Mouse (Mus musculus): ENCODE data around the gene Bbs4. TPM values are rescaled to one million over a fixed set of nuclear protein-coding genes. Genes with fewer than 3 reads are reported as not detected.
A peak's percentile ranks its signal among the peaks of the same experiment; 100 is the strongest.

Gene Bbs4
- total RNA-seq, 2 experiments from 2014 or later, result 3.2 to 4.2 TPM

DNA sequence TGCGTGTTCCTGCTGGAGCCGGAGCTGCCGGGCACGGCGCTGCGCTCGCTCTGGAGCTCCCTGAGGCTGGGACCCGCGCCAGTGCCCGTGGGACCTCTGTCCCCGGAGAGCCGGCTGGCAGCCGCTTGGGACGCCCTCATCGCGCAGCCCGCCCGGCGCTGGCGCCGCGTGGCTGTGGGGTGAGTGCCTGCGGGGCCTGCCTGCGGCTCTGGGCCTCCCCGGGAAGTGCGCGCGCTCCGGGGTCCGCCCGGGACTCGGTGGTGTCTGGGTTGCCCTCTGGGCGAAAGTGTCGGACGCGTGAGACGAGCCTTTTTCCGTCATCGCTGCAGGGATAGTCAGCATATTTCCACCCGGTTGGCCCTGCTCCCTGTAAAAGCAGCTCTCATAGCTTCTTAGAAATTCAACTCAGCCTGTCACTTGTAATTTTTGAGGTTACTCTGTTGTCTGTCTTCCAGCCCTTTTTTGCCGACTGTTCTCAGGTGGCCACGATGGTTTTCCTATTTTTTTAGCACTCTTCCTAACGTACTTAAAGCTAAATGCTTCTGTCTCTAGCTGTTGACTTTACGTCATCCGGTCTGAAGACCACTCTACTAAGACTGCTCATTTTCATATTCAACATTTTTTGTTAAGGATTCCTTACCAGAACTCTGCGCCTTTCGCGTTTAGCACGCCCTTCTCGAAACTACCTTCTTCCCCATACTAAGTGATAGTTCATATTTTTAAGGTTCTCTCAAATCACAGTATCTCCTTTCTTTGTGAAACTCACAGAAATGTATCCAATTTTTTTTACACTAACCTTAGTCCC is 61.4 kb downstream of the Bbs4 start:
- DNase-seq, result no peak

DNA sequence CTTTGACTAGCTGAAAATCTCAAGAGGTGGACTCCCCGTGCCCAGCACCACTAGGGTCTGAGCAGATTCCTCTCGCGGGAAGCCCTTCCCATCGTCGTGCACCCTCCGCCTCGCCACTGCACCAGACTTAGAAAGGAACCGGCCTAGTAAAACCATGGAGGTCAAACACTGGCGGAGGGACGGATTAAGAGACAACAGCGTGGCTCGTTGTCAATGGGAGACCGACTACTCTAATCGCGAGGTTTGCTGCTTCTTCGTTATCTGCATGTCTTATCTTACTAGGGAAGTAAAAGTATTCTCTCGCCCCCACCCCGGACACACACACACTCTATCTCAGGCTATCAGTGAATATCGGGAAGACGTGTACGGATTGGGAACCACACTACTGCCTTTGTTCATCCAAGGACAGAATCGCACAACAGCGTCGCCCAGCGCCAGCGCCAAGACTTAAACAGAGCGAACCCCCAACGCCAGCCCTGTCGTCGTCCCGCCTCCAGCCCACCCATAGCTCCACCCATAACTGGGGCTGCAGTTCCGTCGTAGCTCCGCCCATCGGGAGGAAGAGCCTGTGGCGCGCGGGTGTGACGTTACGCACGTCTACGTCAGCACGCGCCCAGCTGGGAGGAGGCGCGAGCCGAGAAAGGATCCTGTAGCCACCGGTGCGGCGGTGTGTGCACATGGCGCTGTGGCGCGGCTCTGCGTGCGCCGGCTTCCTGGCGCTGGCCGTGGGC is 62.2 kb downstream of the Bbs4 start, which contains the start of gene Adpgk:
Gene Adpgk (plus strand): TSS at position 602 of the 731 bp plus-strand sequence.
- peak; percentile 99 for DNase-seq

GRCm38 (mm10) chr9:59289529-59290115 is 63.7 kb downstream of the Bbs4 start:
- no peak for DNase-seq

- DNase-seq, result no peak
Measured at GRCm38 (mm10) chr9:59288685-59289410, 64.5 kb downstream of the Bbs4 start.

GRCm38 (mm10) chr9:59288058-59288457 is 65.2 kb downstream of the Bbs4 start:
- DNase-seq, result no peak

GRCm38 (mm10) chr9:59285614-59286013 is 67.7 kb downstream of the Bbs4 start:
- DNase-seq, result no peak

- no peak for DNase-seq
Measured at GRCm38 (mm10) chr9:59282683-59282986, 70.7 kb downstream of the Bbs4 start.

DNA sequence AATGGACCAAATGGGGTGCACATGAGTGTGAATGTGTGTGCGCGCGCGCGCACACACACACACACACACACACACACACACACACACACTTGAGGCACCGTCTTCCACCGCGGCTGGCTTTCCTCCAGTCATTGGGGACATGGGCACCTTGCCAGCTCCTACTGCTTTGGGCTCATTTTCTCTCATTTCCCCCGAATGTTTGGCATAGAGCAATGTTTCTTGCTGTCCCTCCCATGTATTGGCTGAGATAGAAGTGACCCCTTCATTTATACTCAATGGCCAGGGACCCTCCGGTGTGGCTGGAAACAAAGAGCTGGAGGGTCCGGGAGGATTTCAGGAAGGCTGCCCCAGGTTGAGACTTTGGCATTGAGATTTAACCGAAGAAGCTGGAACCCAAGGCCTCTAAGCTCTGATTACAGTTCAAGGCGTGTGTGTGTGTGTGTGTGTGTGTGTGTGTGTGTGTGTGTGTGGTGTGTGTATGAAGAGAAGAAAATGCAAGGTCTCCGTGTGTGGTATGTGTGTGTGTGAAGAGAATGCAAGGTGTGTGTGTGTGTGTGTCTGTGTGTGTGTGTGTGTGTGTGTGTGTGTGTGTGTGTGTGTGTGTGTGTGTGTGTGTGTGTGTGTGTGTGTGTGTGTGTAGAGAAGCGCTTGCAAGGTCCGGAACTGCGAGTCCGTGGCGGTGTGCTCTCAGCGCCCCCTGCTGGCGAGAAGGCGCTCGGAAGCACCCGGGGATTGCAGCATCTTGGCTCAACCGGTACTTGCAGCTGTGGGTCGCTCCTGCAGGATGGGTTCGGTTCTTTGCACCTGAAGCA is 71.2 kb downstream of the Bbs4 start:
- DNase-seq, result peak; percentile 86

DNA sequence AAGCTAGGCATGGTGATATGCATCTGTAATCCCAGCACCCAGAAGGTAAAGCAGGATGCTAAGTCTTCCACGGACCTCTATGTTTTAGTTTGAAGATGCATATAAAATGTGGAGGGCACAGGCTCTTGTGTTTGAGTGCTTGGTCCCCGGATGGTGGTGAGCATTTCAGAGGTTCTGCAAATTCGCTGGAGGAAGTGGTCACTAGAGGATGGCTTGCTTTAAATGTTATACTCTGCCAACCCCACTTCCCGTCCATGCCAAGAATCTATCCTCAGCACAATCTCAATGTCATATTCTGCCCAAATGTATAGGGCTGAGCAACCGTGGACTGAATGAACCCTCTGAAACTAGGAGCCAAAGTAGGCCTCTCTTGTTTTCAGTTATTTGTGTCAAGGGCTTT is 72.4 kb downstream of the Bbs4 start:
- DNase-seq, result no peak

GRCm38 (mm10) chr9:59278694-59279093 is 74.6 kb downstream of the Bbs4 start:
- DNase-seq, result no peak

GRCm38 (mm10) chr9:59278199-59278598 is 75.1 kb downstream of the Bbs4 start:
- no peak for DNase-seq

- no peak for DNase-seq
Measured at GRCm38 (mm10) chr9:59274846-59275455, 78.4 kb downstream of the Bbs4 start.

DNA sequence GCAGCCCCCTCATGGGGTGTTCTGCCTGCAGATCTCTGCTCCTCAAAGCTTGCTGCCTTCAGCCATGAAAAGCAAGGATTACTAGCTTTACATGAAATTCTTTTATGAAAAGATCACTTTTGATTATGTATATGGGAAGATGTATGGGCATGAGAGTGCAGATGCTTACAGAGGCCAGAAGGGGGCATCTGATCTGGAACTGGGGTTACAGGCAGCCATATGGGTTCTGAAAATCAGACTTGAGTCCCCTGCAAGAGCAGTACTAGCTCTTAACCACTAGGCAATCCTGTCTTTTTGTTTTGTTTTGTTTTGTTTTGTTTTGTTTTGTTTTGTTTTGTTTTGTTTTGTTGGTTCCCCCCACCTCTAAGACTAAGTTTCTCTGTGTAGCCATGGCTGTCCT is 80.1 kb downstream of the Bbs4 start:
- no peak for DNase-seq

Other genes starting within 250 kb of the Bbs4 start
- gene Adpgk, start 62.0 kb downstream of the Bbs4 start, total RNA-seq (2021), result 10 to 100 TPM; 13.0 to 13.6 TPM
- 100 to 1,000 TPM in 1 of 2 experiments, 10 to 100 TPM in 1; 99.4 to 102 TPM for gene Arih1, start 133.1 kb upstream of the Bbs4 start, total RNA-seq (2021)
- 10 to 100 TPM; 33.4 to 33.7 TPM for gene Hexa, start 186.0 kb upstream of the Bbs4 start, total RNA-seq (2021)
- under 1 TPM; 0.23 to 0.71 TPM for gene Tmem202, start 186.3 kb upstream of the Bbs4 start, total RNA-seq (2021)
- under 1 TPM; 0.09 to 0.12 TPM for gene Celf6, start 224.4 kb upstream of the Bbs4 start, total RNA-seq (2021)

Data from heart, postnatal 4 days (tissue).